Mouse (Mus musculus): ENCODE measurements around the gene Herc3.

Gene Herc3

GRCm38 (mm10) chr6:58920735-58921134, 89.5 kb downstream of the Herc3 start:
- no peak for DNase-seq (ENCODE audit: low read depth)

- peak; percentile 36 for DNase-seq (ENCODE audit: low read depth)
Observed at GRCm38 (mm10) chr6:58921623-58922022, 90.4 kb downstream of the Herc3 start.

- DNase-seq (ENCODE audit: low read depth) = no peak
Observed at GRCm38 (mm10) chr6:58922511-58922910, 91.2 kb downstream of the Herc3 start.

GRCm38 (mm10) chr6:58927881-58928280, 96.6 kb downstream of the Herc3 start:
- peak; percentile 24 for DNase-seq (ENCODE audit: low read depth)

GRCm38 (mm10) chr6:58929911-58930431, 98.7 kb downstream of the Herc3 start:
- peak; percentile 76 for DNase-seq (ENCODE audit: low read depth)

- no peak for DNase-seq (ENCODE audit: low read depth)
Observed at GRCm38 (mm10) chr6:58931149-58931548, 99.9 kb downstream of the Herc3 start.

GRCm38 (mm10) chr6:58932515-58933188, 101.4 kb downstream of the Herc3 start:
- DNase-seq (ENCODE audit: low read depth) = no peak

- DNase-seq (ENCODE audit: low read depth) = peak; percentile 26
Observed at GRCm38 (mm10) chr6:58933189-58933913, 102.1 kb downstream of the Herc3 start.

GRCm38 (mm10) chr6:58934144-58934543, 102.9 kb downstream of the Herc3 start:
- no peak for DNase-seq (ENCODE audit: low read depth)

GRCm38 (mm10) chr6:58937726-58938125, 106.5 kb downstream of the Herc3 start:
- DNase-seq (ENCODE audit: low read depth) = no peak

- no peak for DNase-seq (ENCODE audit: low read depth)
Observed at GRCm38 (mm10) chr6:58942276-58942675, 111.0 kb downstream of the Herc3 start.

GRCm38 (mm10) chr6:58943958-58944357, 112.7 kb downstream of the Herc3 start:
- no peak for DNase-seq (ENCODE audit: low read depth)

- DNase-seq (ENCODE audit: low read depth) = no peak
Observed at GRCm38 (mm10) chr6:58946246-58946645, 115.0 kb downstream of the Herc3 start.

GRCm38 (mm10) chr6:58946840-58947239, 115.6 kb downstream of the Herc3 start:
- DNase-seq (ENCODE audit: low read depth) = no peak

- no peak for DNase-seq (ENCODE audit: low read depth)
Observed at GRCm38 (mm10) chr6:58950410-58950809, 119.1 kb downstream of the Herc3 start.

GRCm38 (mm10) chr6:58951128-58951992, 120.1 kb downstream of the Herc3 start:
- peak; percentile 71 for DNase-seq (ENCODE audit: low read depth)

- no peak for DNase-seq (ENCODE audit: low read depth)
Observed at GRCm38 (mm10) chr6:58960523-58960922, 129.3 kb downstream of the Herc3 start.

- no peak for DNase-seq (ENCODE audit: low read depth)
Observed at GRCm38 (mm10) chr6:58962691-58963090, 131.4 kb downstream of the Herc3 start.

- no peak for DNase-seq (ENCODE audit: low read depth)
Observed at GRCm38 (mm10) chr6:58964091-58964490, 132.8 kb downstream of the Herc3 start.

- no peak for DNase-seq (ENCODE audit: low read depth)
Observed at GRCm38 (mm10) chr6:58964565-58964964, 133.3 kb downstream of the Herc3 start.

GRCm38 (mm10) chr6:58965071-58965831, 134.0 kb downstream of the Herc3 start:
- no peak for DNase-seq (ENCODE audit: low read depth)

- DNase-seq (ENCODE audit: low read depth) = peak; percentile 59
Observed at GRCm38 (mm10) chr6:58968272-58968671, 137.0 kb downstream of the Herc3 start.

All from NIH3T3 (cell line).